Mouse (Mus musculus) adrenal gland, adult (tissue): ENCODE data around the gene Arpc5.
A peak's percentile ranks its signal among the peaks of the same experiment; 100 is the strongest.
"Not testable (repeated sequence)": the region's sequence is repeated elsewhere in the genome, so short reads cannot be mapped to it uniquely, and the experiment has no call there.

Experiments
- DNase-seq, 2 experiments: peaks; one replicate each; pipeline ENCODE4 v3.0.0; 2022 to 2023; ENCODE audit warnings: low spot score in 1 of 2; ENCODE audit not compliant: inconsistent age in 2 of 2

Gene Arpc5

DNA sequence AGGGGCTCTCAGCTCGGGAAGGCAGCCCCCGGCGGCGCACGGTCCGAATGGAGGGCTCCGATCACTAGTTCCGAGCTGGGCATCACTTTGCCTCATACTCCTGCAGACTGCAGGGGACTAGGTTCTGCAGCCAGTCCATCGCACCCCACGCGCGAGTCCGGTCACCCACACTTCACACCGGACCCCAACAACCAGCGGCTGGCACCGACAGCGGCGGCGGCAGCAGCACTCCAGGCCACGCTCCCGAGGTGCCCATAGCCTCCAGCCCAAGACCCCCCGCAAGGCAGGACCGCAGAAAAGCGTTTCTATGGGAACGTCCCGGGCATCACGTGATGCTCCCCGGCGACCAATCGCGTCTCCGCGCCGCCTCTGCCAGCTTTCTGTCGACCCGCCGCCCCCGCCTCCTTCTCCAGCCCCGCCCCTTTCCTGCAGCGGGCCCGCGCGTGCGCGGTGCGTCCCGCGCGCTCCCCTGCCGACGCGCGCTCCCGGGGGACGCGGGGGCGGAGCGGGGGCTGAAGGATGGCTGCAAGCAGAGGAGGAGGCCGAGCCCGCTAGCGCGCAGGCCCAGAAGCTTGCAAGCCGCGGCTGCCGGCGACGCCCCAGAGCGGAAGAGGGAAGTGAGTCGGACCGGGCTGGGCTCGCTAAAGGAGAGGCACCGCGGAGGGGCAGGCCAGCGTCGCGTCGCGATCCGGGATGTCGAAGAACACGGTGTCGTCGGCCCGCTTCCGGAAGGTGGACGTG is at the start of gene Arpc5, which contains the start of gene Rgl1:
Gene Arpc5 (plus strand): TSS at position 511 of the 741 bp plus-strand sequence.
Gene Rgl1 (minus strand): TSS at position 320 of the 741 bp plus-strand sequence.
- peak; percentile 98 to 99 for DNase-seq

GRCm38 (mm10) chr1:152717329-152717728 is 49.0 kb upstream of the Arpc5 start:
- DNase-seq, result no peak

DNA sequence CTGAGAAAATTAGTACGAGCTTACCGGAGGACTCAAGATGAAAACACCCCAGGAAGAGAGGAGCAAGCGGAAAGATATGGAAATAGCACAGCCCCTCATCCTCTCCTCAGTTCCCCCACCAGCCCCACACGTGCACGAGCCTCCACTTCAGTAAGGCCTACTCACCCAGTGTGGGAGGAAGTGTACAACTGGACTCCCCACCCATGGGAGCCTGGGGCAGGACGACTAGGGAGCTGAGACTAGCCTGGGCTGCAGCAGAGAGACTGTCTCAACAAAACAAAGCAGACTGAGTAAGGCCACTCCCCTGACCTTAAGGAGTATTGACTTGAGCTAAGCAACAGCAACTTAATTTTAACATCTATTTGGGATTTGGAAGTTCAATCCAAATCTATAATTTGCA is 48.1 kb upstream of the Arpc5 start:
- no peak for DNase-seq

DNA sequence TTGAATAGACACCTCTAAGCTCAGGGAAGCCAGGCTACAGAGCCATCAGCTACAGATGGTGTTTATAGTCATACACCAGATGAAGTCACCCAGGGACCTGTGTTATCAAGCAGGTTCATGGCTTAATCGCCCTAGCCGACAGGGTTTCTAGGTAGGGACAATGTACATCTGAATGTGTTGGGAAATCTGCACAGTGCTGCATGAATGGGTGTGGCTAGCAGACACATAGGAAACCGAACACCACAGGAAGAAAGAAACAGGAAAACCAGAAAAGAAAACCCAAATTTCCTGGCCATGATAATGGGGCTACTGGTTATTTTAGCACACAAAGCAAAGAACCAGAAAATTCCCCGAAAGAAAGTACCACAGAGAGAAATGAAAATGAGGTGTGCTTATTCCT is 45.4 kb upstream of the Arpc5 start:
- no peak for DNase-seq

- DNase-seq, result no peak
Observed at GRCm38 (mm10) chr1:152721535-152722198, 44.7 kb upstream of the Arpc5 start.

DNA sequence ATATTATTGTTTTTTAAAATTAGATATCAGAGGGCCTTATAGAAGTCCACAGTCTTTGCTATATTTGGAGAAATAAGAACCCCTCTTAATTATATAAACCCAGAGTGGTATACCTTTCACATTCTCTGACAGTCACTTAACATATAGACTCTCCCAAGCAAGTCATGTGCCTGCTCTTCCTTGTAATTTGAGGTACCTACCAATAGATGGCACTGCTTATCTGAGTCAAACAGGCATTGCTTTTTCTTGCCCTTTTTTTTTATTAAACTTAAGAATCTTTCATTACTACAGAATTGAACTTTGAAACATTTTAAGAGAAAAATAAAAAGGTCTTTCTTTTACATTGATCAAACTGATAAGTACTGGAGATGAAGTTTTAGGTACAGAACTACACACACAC is 42.1 kb upstream of the Arpc5 start:
- DNase-seq, result no peak

DNA sequence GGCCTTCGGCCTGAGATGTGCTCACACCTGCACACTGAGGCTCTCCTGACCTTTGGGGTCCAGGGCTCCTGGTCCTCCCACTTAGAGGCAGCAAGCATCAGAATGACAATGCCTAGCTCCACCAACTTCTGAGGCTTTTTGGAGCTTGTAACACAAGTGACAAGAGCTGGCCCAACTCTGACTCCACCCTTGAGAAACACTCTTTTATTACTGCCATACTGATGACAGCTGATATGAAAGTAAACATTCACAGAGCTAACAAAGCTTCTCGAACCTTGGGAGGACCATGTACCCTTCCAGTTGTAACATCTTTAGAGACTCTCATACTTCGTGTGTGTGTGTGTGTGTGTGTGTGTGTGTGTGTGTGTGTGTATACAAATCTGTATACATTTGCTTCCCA is 40.2 kb upstream of the Arpc5 start:
- no peak for DNase-seq

- no peak for DNase-seq
Observed at GRCm38 (mm10) chr1:152727604-152728236, 38.6 kb upstream of the Arpc5 start.

DNA sequence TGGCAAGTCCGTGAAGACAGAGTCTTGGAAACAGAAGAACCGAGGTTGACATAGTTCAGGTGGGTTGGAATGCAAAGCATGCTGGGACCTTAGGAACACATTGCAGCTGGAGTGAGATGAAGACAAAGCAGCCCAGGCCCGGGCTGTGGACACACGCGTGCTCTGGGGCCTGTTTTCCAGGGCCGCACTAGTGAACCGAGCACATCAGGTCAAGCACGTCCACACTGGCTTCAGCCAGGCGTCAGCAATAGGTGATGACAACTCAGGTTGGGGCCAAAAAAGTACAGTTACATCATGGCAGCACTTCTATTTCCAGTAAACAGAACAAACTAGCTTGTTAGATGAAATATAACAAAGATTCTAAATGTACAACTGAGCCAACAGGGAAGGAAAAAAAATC is 27.5 kb upstream of the Arpc5 start:
- no peak for DNase-seq

GRCm38 (mm10) chr1:152739374-152739773 is 27.0 kb upstream of the Arpc5 start:
- no peak for DNase-seq

DNA sequence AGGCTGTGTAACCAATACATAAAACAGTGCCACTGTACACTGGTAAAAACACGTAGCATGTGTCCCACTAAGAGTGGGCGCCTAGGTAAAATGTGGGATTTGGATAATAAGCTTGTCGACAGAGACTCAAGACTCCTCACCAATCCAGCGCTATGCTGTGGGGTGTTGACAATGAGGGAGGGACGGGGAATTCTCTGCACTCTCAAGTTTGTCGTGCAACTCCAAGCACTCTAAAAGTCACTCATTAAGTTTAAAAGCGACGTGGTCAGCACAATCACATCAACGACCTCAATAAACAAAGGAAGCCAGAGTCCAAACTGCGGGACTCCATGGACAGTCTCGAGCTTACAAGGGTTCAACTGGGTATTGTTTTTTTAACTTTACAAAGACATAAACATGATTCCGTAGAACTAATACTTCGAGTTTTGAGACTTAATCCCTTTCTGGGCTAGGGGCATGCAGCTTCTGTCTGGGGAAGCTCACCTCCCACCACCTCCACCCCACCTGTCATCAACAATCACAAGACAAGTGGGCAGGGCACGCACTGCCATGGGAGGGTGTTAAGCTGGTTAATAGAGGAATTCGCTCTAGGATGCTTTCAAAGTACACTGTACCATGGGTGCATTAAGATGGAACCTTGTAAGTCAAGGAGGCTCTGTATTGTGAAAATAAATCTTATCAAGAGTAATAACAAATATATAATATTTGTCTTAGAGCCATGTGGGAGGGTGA is 23.1 kb upstream of the Arpc5 start:
- DNase-seq, result no peak

DNA sequence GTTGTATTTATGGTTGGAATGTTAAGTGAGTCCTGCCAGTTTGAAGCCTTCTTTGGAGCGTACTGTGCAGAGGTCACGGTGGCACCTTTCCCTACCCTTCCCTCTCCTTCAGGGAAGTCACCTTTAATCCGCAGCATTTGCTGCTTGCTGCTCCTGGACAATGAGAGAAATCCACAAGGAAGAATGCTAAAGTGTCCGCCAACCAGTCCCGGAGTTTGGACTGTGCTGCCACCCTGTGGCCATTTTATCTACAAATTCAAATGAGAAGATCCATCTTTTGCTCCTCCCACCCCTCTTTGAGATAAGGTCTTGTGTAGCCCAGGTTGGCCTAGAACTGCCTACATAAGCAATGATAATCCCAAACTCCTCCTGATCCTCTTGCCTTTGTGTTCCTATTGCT is 19.9 kb upstream of the Arpc5 start:
- peak; percentile 71 to 94 for DNase-seq

- DNase-seq, result no peak
Observed at GRCm38 (mm10) chr1:152749276-152749675, 17.1 kb upstream of the Arpc5 start.

DNA sequence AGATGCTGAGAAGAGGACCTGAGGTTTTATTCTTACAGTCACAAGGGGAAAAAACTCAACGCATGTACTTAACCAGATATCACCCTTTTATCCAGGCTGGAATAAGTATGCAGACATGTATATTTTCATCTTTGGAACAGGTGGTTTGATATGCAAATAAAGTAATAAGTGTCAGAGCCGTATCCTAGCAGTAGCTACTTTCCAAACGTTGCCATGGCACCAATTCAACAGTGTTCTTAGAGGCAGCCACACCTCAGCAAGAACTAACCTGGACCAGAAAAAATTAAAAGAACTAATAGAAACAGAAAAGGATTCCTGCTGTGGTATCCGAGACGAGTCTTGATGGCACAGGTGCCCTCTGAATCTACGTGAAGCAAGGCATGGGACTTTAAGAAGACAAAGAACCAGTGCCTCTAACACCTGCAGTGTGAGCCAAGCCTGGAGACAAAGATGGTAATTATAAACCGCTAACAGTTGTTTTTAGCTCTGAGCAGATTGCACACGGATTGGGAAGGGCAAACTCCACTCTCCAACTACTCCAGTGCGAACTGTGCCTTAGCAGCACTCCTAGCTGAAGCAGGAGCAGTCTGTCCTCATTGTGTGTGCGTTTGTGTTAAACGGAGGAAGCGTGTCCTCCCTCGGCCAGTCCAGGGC is 15.9 kb upstream of the Arpc5 start, which contains the start of gene Apobec4:
Gene Apobec4 (plus strand): TSS at position 240 of the 654 bp plus-strand sequence.
- DNase-seq, result no peak

- DNase-seq, result no peak
Observed at GRCm38 (mm10) chr1:152761791-152762190, 4.6 kb upstream of the Arpc5 start.

DNA sequence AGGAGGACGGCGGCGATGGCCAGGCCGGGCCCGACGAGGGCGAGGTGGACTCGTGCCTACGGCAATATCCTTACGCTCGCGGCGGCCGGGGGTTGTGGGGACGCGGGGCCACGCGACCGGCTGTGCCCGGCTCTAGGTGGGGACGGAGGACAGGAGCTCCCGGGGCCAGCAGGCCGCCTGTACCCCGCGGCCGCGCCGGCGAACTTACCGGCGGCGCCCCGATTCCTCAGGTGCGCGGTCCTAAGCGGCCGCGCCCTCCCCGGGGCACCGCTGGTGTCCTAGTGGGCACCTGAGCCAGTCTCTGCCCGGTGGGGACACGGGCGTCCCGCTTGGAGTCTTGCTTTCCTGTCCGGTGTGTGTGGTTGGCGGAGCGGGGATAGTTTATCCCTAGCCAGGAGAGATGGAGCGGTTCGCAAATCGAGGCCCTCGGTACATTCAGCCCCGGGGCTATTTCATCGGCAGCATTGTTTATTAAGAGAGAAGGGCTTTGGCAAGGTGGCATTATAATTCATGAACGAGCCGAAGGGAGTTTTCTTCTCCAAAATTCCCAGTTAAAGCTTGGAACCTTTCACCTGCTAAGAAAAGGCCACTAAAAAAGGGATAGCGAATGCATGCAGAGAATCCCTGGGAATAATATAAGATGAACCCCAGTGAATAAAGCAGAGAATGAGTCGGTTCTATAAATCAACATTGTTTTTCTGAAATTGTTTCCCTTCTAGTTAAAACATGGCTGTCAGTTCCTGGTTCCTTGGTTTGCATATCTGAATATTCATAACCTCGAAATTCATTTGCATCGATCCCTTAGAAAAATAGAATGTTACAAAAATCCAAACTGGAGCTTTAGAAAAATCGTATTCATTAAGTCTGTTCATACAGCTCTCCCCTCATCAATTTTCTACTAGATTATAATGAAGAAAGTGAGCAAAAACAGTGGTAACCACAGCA is 734 bp downstream of the Arpc5 start:
- DNase-seq, result peak in 1 of 2 experiments; percentile 81

GRCm38 (mm10) chr1:152767749-152768488 is 1.6 kb downstream of the Arpc5 start:
- DNase-seq, result peak; percentile 79 to 94

DNA sequence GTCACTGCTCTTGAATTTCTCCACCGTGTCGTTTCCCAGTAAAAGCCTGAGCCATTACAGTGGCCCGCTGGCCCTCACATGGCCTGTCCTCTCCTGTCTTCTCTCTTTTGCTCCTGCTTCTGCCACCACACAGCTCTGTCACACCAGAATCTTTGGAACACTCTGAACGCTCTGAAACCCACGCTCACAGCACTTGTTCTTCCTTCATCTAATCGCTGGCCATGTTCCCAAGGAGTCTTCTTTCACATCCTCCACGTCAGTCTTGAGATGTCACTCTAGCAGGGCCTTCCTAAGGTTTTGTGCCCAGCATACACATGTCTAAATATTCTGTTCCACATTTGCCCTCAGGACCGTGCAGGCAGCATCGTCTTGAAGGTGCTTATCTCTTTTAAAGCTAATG is 4.7 kb downstream of the Arpc5 start:
- no peak for DNase-seq

DNA sequence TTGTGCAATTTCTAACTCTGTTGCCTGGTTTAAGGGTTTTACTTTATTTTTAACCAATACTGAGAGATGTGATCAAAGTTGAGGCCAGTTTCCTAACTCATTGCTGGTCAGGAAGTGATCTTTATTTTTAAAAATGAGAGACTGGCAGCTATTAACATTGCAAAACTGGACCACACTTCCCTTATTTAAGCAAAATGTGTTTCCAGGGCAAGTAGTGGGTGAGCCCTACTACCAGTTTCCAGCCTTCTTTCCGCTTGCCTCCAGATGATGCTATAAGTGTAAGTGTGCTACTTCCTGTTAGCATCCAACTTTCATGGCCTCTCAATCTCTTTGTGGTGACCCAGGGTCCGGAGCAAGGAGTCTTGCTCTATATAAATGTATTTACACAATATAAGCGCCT is 8.3 kb downstream of the Arpc5 start:
- not testable (repeated sequence) for DNase-seq
